Mouse (Mus musculus): ENCODE data around the gene Zfr2.
A peak's percentile ranks its signal among the peaks of the same experiment; 100 is the strongest.

Zfr2 gene

GRCm38 (mm10) chr10:81232580-81233225, at the start of gene Zfr2:
Gene Zfr2, plus strand, starts transcription at chr10:81233155.
- peak; percentile 88 for DNase-seq

- DNase-seq: no peak
Observed at GRCm38 (mm10) chr10:81183805-81184204, 49.1 kb upstream of the Zfr2 start, which contains the start of gene 4930442H23Rik. Gene 4930442H23Rik, minus strand, starts transcription at chr10:81183849.

- DNase-seq: no peak
Observed at GRCm38 (mm10) chr10:81184765-81185164, 48.2 kb upstream of the Zfr2 start.

- DNase-seq: no peak
Observed at GRCm38 (mm10) chr10:81187161-81187560, 45.8 kb upstream of the Zfr2 start.

- DNase-seq: no peak
Observed at GRCm38 (mm10) chr10:81189821-81190220, 43.1 kb upstream of the Zfr2 start.

- peak; percentile 14 for DNase-seq
Observed at GRCm38 (mm10) chr10:81190236-81190911, 42.6 kb upstream of the Zfr2 start.

GRCm38 (mm10) chr10:81190912-81191321, 42.0 kb upstream of the Zfr2 start:
- peak; percentile 17 for DNase-seq

DNA sequence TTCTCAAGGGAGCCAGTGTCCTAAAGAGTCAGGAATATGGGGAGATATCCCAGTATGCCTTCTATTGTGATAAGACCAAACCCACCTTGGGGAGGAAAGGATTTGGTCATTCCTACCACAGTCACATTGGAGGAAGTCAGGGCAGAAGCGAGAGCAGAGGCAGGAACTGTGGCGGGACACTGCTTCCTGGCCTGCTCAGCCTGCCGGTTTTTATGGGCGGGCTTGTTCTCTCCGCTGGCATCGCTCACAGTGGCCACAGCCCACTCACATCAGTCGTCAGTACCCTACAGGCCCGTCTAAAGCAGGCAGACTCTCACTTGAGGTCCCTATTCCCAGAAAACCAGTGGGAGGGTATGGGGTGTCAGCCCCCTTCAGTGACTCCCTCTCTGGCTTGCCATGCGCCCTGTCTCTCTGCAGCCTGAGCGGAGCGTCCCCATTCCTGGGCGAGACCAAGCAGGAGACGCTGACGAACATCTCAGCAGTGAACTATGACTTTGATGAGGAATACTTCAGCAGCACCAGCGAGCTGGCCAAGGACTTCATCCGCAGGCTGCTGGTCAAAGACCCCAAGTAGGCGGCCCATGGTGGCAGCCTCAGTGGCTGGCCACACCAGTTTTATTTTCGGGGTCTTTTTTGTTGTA, 41.5 kb upstream of the Zfr2 start:
- peak; percentile 9 for DNase-seq

DNA sequence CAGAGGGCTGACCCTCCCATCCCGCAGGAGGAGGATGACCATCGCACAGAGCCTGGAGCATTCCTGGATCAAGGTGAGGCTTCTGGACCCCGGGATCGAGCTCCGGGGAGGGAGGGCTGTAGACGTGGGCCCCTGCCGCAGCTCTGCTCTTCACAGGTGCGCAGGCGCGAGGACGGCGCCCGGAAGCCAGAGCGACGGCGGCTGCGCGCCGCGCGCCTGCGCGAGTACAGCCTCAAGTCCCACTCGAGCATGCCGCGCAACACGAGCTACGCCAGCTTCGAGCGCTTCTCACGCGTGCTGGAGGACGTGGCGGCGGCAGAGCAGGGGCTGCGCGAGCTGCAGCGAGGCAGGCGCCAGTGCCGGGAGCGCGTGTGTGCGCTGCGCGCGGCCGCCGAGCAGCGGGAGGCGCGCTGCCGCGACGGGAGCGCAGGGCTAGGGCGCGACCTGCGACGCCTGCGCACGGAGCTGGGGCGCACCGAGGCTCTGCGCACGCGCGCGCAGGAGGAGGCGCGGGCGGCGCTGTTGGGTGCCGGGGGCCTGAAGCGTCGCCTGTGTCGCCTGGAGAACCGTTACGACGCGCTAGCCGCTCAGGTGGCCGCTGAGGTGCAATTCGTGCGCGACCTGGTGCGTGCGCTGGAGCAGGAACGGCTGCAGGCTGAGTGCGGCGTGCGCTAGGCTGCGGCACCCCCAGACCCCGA, 40.5 kb upstream of the Zfr2 start:
- DNase-seq: peak; percentile 91

GRCm38 (mm10) chr10:81192968-81193501, 39.9 kb upstream of the Zfr2 start:
- DNase-seq: peak; percentile 49

GRCm38 (mm10) chr10:81193991-81194774, 38.8 kb upstream of the Zfr2 start:
- DNase-seq: no peak

DNA sequence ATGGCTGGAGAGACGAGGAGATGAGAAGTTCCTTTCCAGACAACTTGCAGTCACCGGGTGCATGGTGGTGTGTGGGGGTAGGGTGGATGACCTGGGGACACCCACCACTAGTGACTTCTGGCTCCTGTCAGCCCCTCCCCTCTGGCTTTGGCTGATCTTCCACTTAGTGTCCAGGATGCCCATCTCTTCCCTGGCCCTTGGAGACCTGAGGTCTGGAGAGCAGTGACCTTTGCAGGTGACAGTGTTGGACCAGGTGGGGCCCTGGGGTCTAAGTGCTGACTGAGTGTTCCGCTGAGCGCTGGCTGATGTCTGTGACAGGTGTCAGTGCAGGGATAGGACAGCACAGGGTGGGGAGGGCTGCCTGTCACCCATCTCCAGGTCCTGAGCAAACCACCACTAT, 37.7 kb upstream of the Zfr2 start:
- DNase-seq: no peak

DNA sequence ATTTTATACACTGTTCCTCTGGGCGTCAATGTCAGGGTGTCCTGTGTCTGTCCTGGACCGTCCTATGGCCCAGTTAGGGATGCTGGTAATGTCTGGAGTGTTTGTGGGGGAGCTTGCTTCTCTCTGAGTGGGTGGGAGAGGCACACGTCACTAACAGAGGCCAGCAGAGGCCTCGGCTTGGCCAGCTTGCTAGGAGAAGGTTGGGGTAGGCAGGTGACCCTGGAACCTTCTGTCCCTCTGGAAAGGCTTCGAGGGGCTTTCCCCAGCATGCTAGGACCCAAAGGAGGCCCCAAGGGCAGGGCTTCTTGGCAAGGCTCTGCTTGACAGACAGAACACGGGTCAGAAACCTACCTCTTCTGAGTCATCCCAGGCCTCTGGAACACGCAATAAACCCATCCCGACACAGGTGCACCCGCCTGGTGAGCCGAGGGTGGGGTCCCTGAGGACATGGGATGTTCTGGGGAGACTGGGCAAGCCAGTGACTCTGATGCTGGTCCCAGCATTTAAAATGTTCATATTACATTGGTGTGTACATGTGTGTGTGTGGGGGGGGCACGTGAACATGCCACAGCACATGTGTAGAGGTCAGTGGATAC, 36.4 kb upstream of the Zfr2 start:
- DNase-seq: no peak

DNA sequence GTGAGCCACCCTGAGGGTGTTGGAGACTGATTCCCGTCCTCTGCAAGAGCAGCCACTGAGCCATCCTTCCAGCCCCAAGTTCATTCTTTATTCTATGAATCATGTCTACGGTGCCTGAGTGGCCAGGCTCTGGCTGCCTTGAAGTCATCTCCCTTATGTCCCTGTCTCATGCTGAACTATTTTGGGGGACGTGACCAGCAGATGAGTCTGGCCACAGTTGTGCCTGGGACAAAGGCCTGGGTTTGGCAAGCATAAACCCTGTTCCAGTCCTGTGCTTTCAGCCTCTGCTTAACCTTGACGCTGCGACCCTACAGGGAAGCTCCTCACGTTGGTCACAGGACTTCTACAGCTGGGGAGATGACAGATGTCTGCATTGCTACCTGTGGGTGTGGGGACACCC, 35.6 kb upstream of the Zfr2 start:
- no peak for DNase-seq

- DNase-seq: peak; percentile 69
Observed at GRCm38 (mm10) chr10:81198230-81198629, 34.7 kb upstream of the Zfr2 start.

DNA sequence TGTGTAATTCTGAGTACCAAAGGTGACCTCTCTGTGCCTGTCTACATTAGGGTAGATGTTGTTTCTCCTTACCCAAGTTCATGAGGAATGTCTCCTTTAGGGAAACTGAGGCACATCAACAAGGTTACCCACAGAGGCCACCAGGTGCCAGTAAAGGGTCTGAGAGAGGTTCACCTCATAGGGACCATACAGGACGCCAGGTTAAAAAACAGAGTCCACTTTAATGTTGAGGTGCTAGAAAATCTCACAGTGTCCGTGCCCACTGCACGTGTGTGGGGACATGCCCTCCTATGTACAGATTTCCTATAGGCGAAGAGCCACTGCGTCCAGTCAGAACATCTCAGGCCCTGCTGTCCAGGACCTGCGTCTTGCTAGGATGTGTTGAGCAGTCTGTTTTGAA, 34.0 kb upstream of the Zfr2 start:
- no peak for DNase-seq

DNA sequence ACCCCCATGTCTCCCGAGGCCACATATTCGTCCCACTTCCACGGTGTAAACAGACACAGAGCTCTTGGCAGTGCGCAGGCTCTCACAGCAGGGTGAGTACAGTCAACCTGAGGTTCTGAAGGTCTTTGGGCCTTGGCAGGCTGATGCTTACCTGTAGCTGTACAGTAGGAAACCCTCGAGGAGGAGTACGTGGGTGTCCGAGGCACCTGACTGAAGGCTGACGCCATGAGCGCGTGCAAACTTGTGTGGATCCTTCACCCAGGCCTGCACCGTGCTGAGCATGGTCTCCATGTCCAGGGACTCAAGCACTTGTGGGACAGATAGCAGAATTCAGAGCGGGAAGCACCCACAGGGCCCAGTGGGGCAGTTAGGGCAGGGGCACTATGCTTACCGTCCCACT, 32.8 kb upstream of the Zfr2 start:
- DNase-seq: no peak

DNA sequence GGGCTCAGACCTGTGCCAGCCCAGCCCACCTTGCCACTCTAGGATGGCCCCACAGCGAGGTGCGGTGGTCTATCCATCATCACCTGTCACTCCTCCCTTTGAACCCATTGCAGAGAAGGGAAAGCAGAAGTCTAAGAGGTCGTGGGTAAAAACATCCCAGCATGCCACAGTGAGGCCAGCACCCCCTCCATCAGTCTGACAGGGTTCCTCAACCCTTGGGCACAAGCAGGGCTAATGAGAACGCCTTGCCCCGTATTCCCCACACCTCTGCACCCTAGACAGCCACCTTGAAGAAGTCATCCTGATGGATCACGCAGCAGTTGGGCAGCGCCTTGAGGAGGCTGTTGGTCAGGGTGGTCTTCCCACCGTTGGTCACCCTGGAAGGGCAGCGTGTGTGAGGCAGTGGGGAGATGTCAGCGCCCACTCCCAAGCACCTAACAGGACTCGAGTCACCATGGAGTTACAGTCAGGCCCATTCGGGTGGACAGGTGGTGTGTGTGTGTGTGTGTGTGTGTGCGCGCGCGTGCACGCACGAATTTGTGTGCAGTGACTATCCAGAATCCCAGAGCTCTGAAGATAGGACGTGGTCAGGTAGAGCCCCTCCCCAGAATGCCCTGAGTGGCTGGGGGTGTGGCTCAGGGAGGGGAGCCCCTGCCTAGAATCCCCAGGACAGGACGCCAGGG, 32.2 kb upstream of the Zfr2 start:
- DNase-seq: no peak

GRCm38 (mm10) chr10:81201807-81202758, 30.9 kb upstream of the Zfr2 start, which contains the start of gene Nmrk2:
Gene Nmrk2, minus strand, starts transcription at chr10:81202051.
- no peak for DNase-seq

Data from kidney, adult 18-20 months (tissue).